Mouse (Mus musculus) liver, embryonic 16.5 days (tissue): ENCODE measurements at regions not wholly inside any gene's neighbourhood (a gene's known extent, or its start where the extent isn't known, plus 50 kb on each side); places are given as distances from the start of the nearest gene placed in this dataset.

Experiments
- ATAC-seq: fragments of 200-750 bp; cut with Nextera tagmentation; 2 replicates; pipeline ENCODE4 v1.8.0; 2017; ENCODE audit warnings: low read depth, mild to moderate bottlenecking, moderate number of reproducible peaks, moderate library complexity
- H3K27ac ChIP-seq: fragments of 300-500 bp; sonication (generic); 2 replicates; pipeline ENCODE4 v1.5.1; 2014; ENCODE audit warnings: mild to moderate bottlenecking, low read length
- H3K27me3 ChIP-seq: fragments of 300-500 bp; sonication (generic); 2 replicates; pipeline ENCODE4 v1.6.1; 2014; ENCODE audit warnings: low read depth, low read length, mixed read lengths; ENCODE audit not compliant: control insufficient read depth, insufficient read depth
- H3K36me3 ChIP-seq: fragments of 300-500 bp; sonication (generic); 2 replicates; pipeline ENCODE4 v1.6.1; 2014; ENCODE audit warnings: mild to moderate bottlenecking; ENCODE audit not compliant: control insufficient read depth, insufficient read depth
- H3K4me1 ChIP-seq: fragments of 300-500 bp; sonication (generic); 2 replicates; pipeline ENCODE4 v1.6.1; 2014; ENCODE audit warnings: low read depth, low read length, mixed read lengths; ENCODE audit not compliant: control insufficient read depth
- H3K4me2 ChIP-seq: fragments of 300-500 bp; sonication (generic); 2 replicates; pipeline ENCODE4 v1.6.1; 2014; ENCODE audit warnings: low read depth, low read length, mixed read lengths
- H3K4me3 ChIP-seq: fragments of 300-500 bp; sonication (generic); 2 replicates; pipeline ENCODE4 v1.5.1; 2014; ENCODE audit warnings: low read depth, mild to moderate bottlenecking, low read length
- H3K9ac ChIP-seq: fragments of 300-500 bp; sonication (generic); 2 replicates; pipeline ENCODE4 v1.6.1; 2014; ENCODE audit warnings: low read depth, low read length
- H3K9me3 ChIP-seq: fragments of 300-500 bp; sonication (generic); replicated peaks from 2 replicates; pipeline ENCODE4 v1.6.1; 2016; ENCODE audit warnings: low read length; ENCODE audit not compliant: control insufficient read depth
- WGBS: fragments of 180-500 bp; shearing (Covaris S2); extraction: QIAGEN DNeasy Blood & Tissue Kit; methylation state at CpG from one replicate; pipeline ENCODE4 v1.1.7; 2014; ENCODE audit not compliant: insufficient replicate concordance; 5-methylcytosine and 5-hydroxymethylcytosine counted together

GRCm38 (mm10) chr8:34573007-34573881 lies 461.7 kb upstream of the Gm10131 start:
- no peaks in the 10 kb centered on the region for H3K9me3 ChIP-seq
- ATAC-seq = peak; percentile 67; the same call in 1 of the 2 replicates
- no peak overlapping the region for H3K4me2 ChIP-seq
- WGBS = 45% methylated on average over 9 of the region's 9 CpGs
- no peak overlapping the region for H3K4me3 ChIP-seq
- H3K9ac ChIP-seq = no peak overlapping the region
- H3K36me3 ChIP-seq = no peaks in the 10 kb centered on the region
- no peak overlapping the region for H3K27ac ChIP-seq
- H3K4me1 ChIP-seq = no peaks in the 10 kb centered on the region
- H3K27me3 ChIP-seq = no peaks in the 10 kb centered on the region

GRCm38 (mm10) chr8:34571736-34572135 lies 460.2 kb upstream of the Gm10131 start:
- Histone ChIP-seq H3K27me3 (no peaks in the 10 kb centered on the region), H3K4me3 (no peak overlapping the region), H3K27ac (no peak overlapping the region), H3K9me3 (no peaks in the 10 kb centered on the region), H3K4me1 (no peaks in the 10 kb centered on the region), H3K4me2 (no peak overlapping the region), H3K36me3 (no peaks in the 10 kb centered on the region), H3K9ac (no peak overlapping the region)
- 54% methylated on average over 1 of the region's 1 CpGs for WGBS
- no peak for ATAC-seq

GRCm38 (mm10) chr8:34562278-34562677 lies 450.7 kb upstream of the Gm10131 start:
- no peak for ATAC-seq

GRCm38 (mm10) chr8:34549786-34550185 lies 438.2 kb upstream of the Gm10131 start:
- 60% methylated on average over 5 of the region's 5 CpGs for WGBS
- Histone ChIP-seq H3K4me1 (no peaks in the 10 kb centered on the region), H3K4me3 (no peak overlapping the region), H3K9ac (no peak overlapping the region), H3K27ac (no peak overlapping the region), H3K4me2 (no peak overlapping the region), H3K9me3 (no peaks in the 10 kb centered on the region), H3K27me3 (no peaks in the 10 kb centered on the region), H3K36me3 (no peaks in the 10 kb centered on the region)
- ATAC-seq = no peak

More at GRCm38 (mm10) chr8:34562278-34562677, 450.7 kb upstream of the Gm10131 start:
- no peaks in the 10 kb centered on the region for H3K4me1 ChIP-seq
- no peaks in the 10 kb centered on the region for H3K36me3 ChIP-seq
- H3K9me3 ChIP-seq = no peaks in the 10 kb centered on the region
- H3K4me2 ChIP-seq = no peak overlapping the region
- no peak overlapping the region for H3K9ac ChIP-seq
- no peaks in the 10 kb centered on the region for H3K27me3 ChIP-seq
- no peak overlapping the region for H3K4me3 ChIP-seq
- H3K27ac ChIP-seq = no peak overlapping the region
- 42% methylated on average over 8 of the region's 8 CpGs for WGBS

- Histone ChIP-seq H3K4me1 (no peaks in the 10 kb centered on the region), H3K27ac (no peak overlapping the region), H3K36me3 (no peaks in the 10 kb centered on the region), H3K9ac (no peak overlapping the region), H3K27me3 (no peaks in the 10 kb centered on the region), H3K9me3 (no peaks in the 10 kb centered on the region), H3K4me2 (0 out of 2 replicates have a peak overlapping the region, but pooled peaks have one; percentile 3), H3K4me3 (no peak overlapping the region)
- no peak for ATAC-seq
- whole genome bisulfite sequencing = 14% methylated on average over 11 of the region's 11 CpGs
These were observed 435.3 kb upstream of the Gm10131 start for GRCm38 (mm10) chr8:34546815-34547214.

GRCm38 (mm10) chr8:34542361-34543038 lies 431.0 kb upstream of the Gm10131 start:
- no peak for ATAC-seq
- H3K27ac ChIP-seq = no peak overlapping the region
- no peaks in the 10 kb centered on the region for H3K9me3 ChIP-seq
- H3K36me3 ChIP-seq = no peaks in the 10 kb centered on the region
- no peak overlapping the region for H3K9ac ChIP-seq
- H3K4me3 ChIP-seq = no peak overlapping the region
- WGBS = 61% methylated on average over 3 of the region's 3 CpGs
- no peaks in the 10 kb centered on the region for H3K4me1 ChIP-seq
- no peaks in the 10 kb centered on the region for H3K27me3 ChIP-seq
- no peak overlapping the region for H3K4me2 ChIP-seq

- Histone ChIP-seq H3K4me3 (no peak overlapping the region), H3K9me3 (no peaks in the 10 kb centered on the region), H3K9ac (no peak overlapping the region), H3K27ac (no peak overlapping the region), H3K4me1 (no peaks in the 10 kb centered on the region), H3K4me2 (no peak overlapping the region), H3K36me3 (no peaks in the 10 kb centered on the region), H3K27me3 (no peaks in the 10 kb centered on the region)
- WGBS = 41% methylated on average over 4 of the region's 4 CpGs
- no peak for ATAC-seq
These were observed 427.7 kb upstream of the Gm10131 start for GRCm38 (mm10) chr8:34539232-34539631.

- H3K9ac ChIP-seq = no peak overlapping the region
- H3K4me1 ChIP-seq = no peaks in the 10 kb centered on the region
- ATAC-seq = no peak
- no peaks in the 10 kb centered on the region for H3K36me3 ChIP-seq
- H3K4me2 ChIP-seq = no peak overlapping the region
- 45% methylated on average over 3 of the region's 3 CpGs for WGBS
- H3K27me3 ChIP-seq = no peaks in the 10 kb centered on the region
- H3K9me3 ChIP-seq = no peaks in the 10 kb centered on the region
- no peak overlapping the region for H3K4me3 ChIP-seq
- H3K27ac ChIP-seq = no peak overlapping the region
These were observed 423.9 kb upstream of the Gm10131 start for GRCm38 (mm10) chr8:34535434-34535833.

- Histone ChIP-seq H3K36me3 (no peaks in the 10 kb centered on the region), H3K4me3 (no peak overlapping the region), H3K27ac (no peak overlapping the region), H3K27me3 (no peaks in the 10 kb centered on the region), H3K9me3 (no peaks in the 10 kb centered on the region), H3K4me2 (no peak overlapping the region), H3K4me1 (no peaks in the 10 kb centered on the region), H3K9ac (no peak overlapping the region)
- WGBS = 71% methylated on average over 4 of the region's 4 CpGs
- ATAC-seq = no peak
These were observed 421.9 kb upstream of the Gm10131 start for GRCm38 (mm10) chr8:34533421-34533820.
